Mouse (Mus musculus): ENCODE measurements around the gene Defb47. TPM values are rescaled to one million over a fixed set of nuclear protein-coding genes. Genes with fewer than 3 reads are reported as not detected.

Defb47 gene
- total and polyA plus RNA-seq, 3 experiments = not detected

DNA sequence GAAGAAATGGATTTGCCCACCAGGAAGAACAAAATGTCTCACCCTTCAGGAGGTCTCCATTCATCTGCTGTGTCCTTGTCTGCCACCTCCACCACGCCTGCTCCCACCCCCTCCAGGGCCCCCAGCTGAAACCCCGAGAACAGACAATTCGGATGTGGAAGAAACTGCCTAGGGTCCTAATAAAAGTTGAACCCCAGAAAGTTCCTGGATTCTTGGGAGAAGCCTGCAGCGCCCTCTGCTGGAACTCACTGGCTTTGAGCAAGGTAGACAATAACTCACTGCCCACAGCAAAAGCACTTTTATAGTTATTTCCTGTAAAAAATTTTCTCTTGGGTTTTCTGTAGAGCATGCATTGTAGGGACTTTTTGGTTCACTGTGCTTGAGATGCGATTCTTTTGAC lies 22.8 kb upstream of the Defb47 start:
- Histone ChIP-seq H3K4me1 (ENCODE audit: control insufficient read depth in 1 of 2, insufficient read depth in 2 of 2, low read length in 2 of 2) (peaks cover under 1 to 5% of the 10 kb centered on the region in 2 experiments), H3K9me3 (replicated peaks; ENCODE audit: insufficient read depth, low read length) (no peaks in the 10 kb centered on the region), H3K9ac (ENCODE audit: control insufficient read depth, low read depth, low read length, poor library complexity, severe bottlenecking) (no peak overlapping the region), H3K4me3 (ENCODE audit: control insufficient read depth in 1 of 2, insufficient read depth in 1 of 2, low read depth in 2 of 2, low read length in 2 of 2) (no peak overlapping the region), H3K36me3 (ENCODE audit: control insufficient read depth in 1 of 2, insufficient read depth in 2 of 2, low read length in 2 of 2) (peaks cover 0 to 7% of the 10 kb centered on the region in 2 experiments; a peak in 1 of 4 replicates), H3K27me3 (ENCODE audit: control insufficient read depth in 1 of 2, insufficient read depth in 2 of 2, low read length in 2 of 2) (no peaks in the 10 kb centered on the region), H3K27ac (ENCODE audit: control insufficient read depth, low read depth, low read length) (no peak overlapping the region), H3K79me2 (ENCODE audit: control insufficient read depth, insufficient read depth, low read length, poor library complexity) (no peaks in the 10 kb centered on the region)
- no peak for TF ChIP-seq E2F4 (IDR thresholded peaks at IDR 0.05; ENCODE audit: borderline replicate concordance, low read depth, low read length)
- peak; percentile 89 for TF ChIP-seq RAD21 (IDR thresholded peaks at IDR 0.05; ENCODE audit: low read depth, low read length)
- peak; percentile 77 to 89 (median 81) for TF ChIP-seq CTCF (IDR thresholded peaks at IDR 0.05 in 2 of 3, conservative IDR thresholded peaks at IDR 0.05 in 1 of 3; ENCODE audit: control insufficient read depth in 1 of 3, insufficient read depth in 1 of 3, low read depth in 2 of 3, low read length in 3 of 3, poor library complexity in 1 of 3, severe bottlenecking in 1 of 3)
- no peak for TF ChIP-seq ZMIZ1 (IDR thresholded peaks at IDR 0.05; ENCODE audit: low read depth, low read length)
- peak; percentile 87 for TF ChIP-seq ZC3H11A (IDR thresholded peaks at IDR 0.05; ENCODE audit: low read depth, low read length)
- TF ChIP-seq SMC3 (IDR thresholded peaks at IDR 0.05; ENCODE audit: low read depth, low read length) = peak; percentile 78
- peak; percentile 70 for DNase-seq (ENCODE audit: low read depth, low spot score)

GRCm38 (mm10) chr14:62979815-62980214 lies 18.1 kb upstream of the Defb47 start:
- Histone ChIP-seq H3K27ac (ENCODE audit: control insufficient read depth, low read depth, low read length) (no peak overlapping the region), H3K27me3 (ENCODE audit: control insufficient read depth in 1 of 2, insufficient read depth in 2 of 2, low read length in 2 of 2) (no peaks in the 10 kb centered on the region; a peak in 1 of 4 replicates), H3K36me3 (ENCODE audit: control insufficient read depth in 1 of 2, insufficient read depth in 2 of 2, low read length in 2 of 2) (peaks cover 0 to 8% of the 10 kb centered on the region in 2 experiments; a peak in 2 of 4 replicates), H3K4me3 (ENCODE audit: control insufficient read depth in 1 of 2, insufficient read depth in 1 of 2, low read depth in 2 of 2, low read length in 2 of 2) (no peak overlapping the region), H3K79me2 (ENCODE audit: control insufficient read depth, insufficient read depth, low read length, poor library complexity) (no peaks in the 10 kb centered on the region), H3K9me3 (replicated peaks; ENCODE audit: insufficient read depth, low read length) (no peaks in the 10 kb centered on the region), H3K4me1 (ENCODE audit: control insufficient read depth in 1 of 2, insufficient read depth in 2 of 2, low read length in 2 of 2) (peaks cover 3 to 8% of the 10 kb centered on the region in 2 experiments), H3K9ac (ENCODE audit: control insufficient read depth, low read depth, low read length, poor library complexity, severe bottlenecking) (no peak overlapping the region)
- DNase-seq (ENCODE audit: low read depth, low spot score) = peak; percentile 84
- TF ChIP-seq EP300 (IDR thresholded peaks at IDR 0.05; ENCODE audit: low read depth in 1 of 2, low read length in 2 of 2) = peak; percentile 76 to 91
- peak; percentile 52; the same call in 1 of the 2 replicates for TF ChIP-seq ETS1 (IDR thresholded peaks at IDR 0.05; ENCODE audit: low read depth, low read length)
- no peak for TF ChIP-seq MAX (IDR thresholded peaks at IDR 0.05; ENCODE audit: low read length)
- TF ChIP-seq E2F4 (IDR thresholded peaks at IDR 0.05; ENCODE audit: borderline replicate concordance, low read depth, low read length) = no peak
- TF ChIP-seq RCOR1 (IDR thresholded peaks at IDR 0.05; ENCODE audit: low read depth, low read length) = peak; percentile 77
- TF ChIP-seq GATA1 (IDR thresholded peaks at IDR 0.05; ENCODE audit: low read depth, low read length) = peak; percentile 92
- TF ChIP-seq ELF1 (IDR thresholded peaks at IDR 0.05; ENCODE audit: low read depth, low read length) = no peak
- TF ChIP-seq TCF12 (IDR thresholded peaks at IDR 0.05; ENCODE audit: low read depth, low read length) = peak; percentile 36; the same call in 1 of the 2 replicates
- TF ChIP-seq ZNF384 (IDR thresholded peaks at IDR 0.05; ENCODE audit: low read depth, low read length) = peak; percentile 66
- TF ChIP-seq JUND (IDR thresholded peaks at IDR 0.05; ENCODE audit: low read depth, low read length) = peak; percentile 67; the same call in 1 of the 2 replicates
